Mouse (Mus musculus) forebrain, embryonic 16.5 days (tissue): ENCODE measurements around the gene Npsr1. TPM values are rescaled to one million over a fixed set of nuclear protein-coding genes. Genes with fewer than 3 reads are reported as not detected.

ENCODE experiments used
- ATAC-seq: fragments of 200-750 bp; cut with Nextera tagmentation; 2 replicates; pipeline ENCODE4 v1.8.0; 2017; ENCODE audit warnings: mild to moderate bottlenecking, moderate library complexity
- H3K27ac ChIP-seq: fragments of 300-500 bp; sonication (generic); 2 replicates; pipeline ENCODE4 v1.5.1; 2014; ENCODE audit warnings: low read length, control low read depth
- H3K27me3 ChIP-seq: fragments of 300-500 bp; sonication (generic); replicated peaks from 2 replicates; pipeline ENCODE4 v1.6.1; 2014; ENCODE audit warnings: low read length; ENCODE audit not compliant: control insufficient read depth, insufficient read depth
- H3K36me3 ChIP-seq: fragments of 300-500 bp; sonication (generic); 2 replicates; pipeline ENCODE4 v1.6.1; 2014; ENCODE audit not compliant: control insufficient read depth, insufficient read depth
- H3K4me1 ChIP-seq: fragments of 300-500 bp; sonication (generic); replicated peaks from 2 replicates; pipeline ENCODE4 v1.6.1; 2014; ENCODE audit warnings: low read length; ENCODE audit not compliant: control insufficient read depth, insufficient read depth
- H3K4me2 ChIP-seq: fragments of 300-500 bp; sonication (generic); 2 replicates; pipeline ENCODE4 v1.6.1; 2014; ENCODE audit warnings: mild to moderate bottlenecking, low read length, control low read depth
- H3K4me3 ChIP-seq: fragments of 300-500 bp; sonication (generic); replicated peaks from 2 replicates; pipeline ENCODE4 v1.5.1; 2014; ENCODE audit warnings: mild to moderate bottlenecking, low read length, control low read depth
- H3K9ac ChIP-seq: fragments of 300-500 bp; sonication (generic); replicated peaks from 2 replicates; pipeline ENCODE4 v1.6.1; 2014; ENCODE audit warnings: low read depth, low read length, control low read depth
- H3K9me3 ChIP-seq: fragments of 300-500 bp; sonication (generic); 2 replicates; pipeline ENCODE4 v1.6.1; 2016; ENCODE audit warnings: low read length; ENCODE audit not compliant: control insufficient read depth
- WGBS: fragments of 180-500 bp; shearing (Covaris S2); extraction: QIAGEN DNeasy Blood & Tissue Kit; methylation state at CpG from one replicate; pipeline ENCODE4 v1.1.7; 2014; 5-methylcytosine and 5-hydroxymethylcytosine counted together
- polyA plus RNA-seq: library from polyadenylated mRNA; unstranded; fragments of >200 nt; fragmentation: Nextera tagmentation; extraction: Ambion mirVana; gene quantifications from 2 replicates; pipeline ENCODE4 v1.2.1, GENCODE M21; 2015

The Npsr1 gene
- polyA plus RNA-seq, 1 experiment from 2014 or later: not detected

DNA sequence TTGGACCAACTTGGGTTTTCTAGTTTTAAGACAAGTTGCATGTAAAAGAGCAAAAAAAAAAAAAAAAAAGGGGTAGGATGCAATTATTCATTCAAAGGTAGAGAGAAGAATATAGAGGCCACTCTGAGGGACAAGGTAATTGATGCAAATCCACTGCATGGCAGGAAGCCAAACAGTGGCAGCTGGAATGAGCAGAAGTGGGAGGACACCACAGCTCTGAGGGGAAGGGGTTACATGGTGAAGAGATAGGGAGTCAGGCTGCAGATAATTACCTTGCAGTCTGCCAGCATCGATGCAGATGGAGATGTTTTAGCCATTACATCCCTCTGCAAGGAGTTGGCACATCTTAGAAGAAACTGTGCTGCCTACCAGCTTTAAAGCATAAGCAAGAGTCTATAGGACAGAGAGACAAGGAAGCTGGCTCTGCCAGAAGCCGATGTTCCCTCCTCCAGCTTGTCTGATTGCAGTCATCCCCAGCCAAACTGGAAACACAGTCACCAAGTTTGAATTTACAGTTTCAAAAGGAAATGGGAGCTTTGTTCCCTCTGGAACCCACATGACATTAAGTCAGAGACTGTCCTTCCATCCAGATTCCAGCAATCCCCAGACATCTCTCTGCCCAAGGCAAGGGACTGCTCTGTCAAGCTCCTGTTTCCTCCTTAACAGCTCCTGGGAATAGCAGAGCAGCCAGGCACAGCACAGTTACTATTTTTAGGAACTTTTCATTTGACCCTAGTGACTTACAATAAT lies 91.9 kb downstream of the Npsr1 start:
- Histone ChIP-seq H3K4me2 (no peak overlapping the region), H3K27ac (peak overlapping the region; percentile 76), H3K36me3 (no peaks in the 10 kb centered on the region), H3K9me3 (no peaks in the 10 kb centered on the region), H3K27me3 (no peaks in the 10 kb centered on the region), H3K4me3 (no peak overlapping the region), H3K9ac (no peak overlapping the region; the same call in 1 of the 2 replicates), H3K4me1 (peaks cover 14% of the 10 kb centered on the region)
- WGBS: 17% methylated on average over 2 of the region's 2 CpGs
- ATAC-seq: peak; percentile 67

GRCm38 (mm10) chr9:24190261-24190588 lies 92.4 kb downstream of the Npsr1 start:
- H3K4me3 ChIP-seq: no peak overlapping the region
- peaks cover 14% of the 10 kb centered on the region for H3K4me1 ChIP-seq
- no peaks in the 10 kb centered on the region for H3K27me3 ChIP-seq
- H3K4me2 ChIP-seq: no peak overlapping the region
- peak overlapping the region; percentile 76 for H3K27ac ChIP-seq
- H3K9me3 ChIP-seq: no peaks in the 10 kb centered on the region
- WGBS: 31% methylated on average over 1 of the region's 1 CpGs
- ATAC-seq: no peak
- no peaks in the 10 kb centered on the region for H3K36me3 ChIP-seq
- no peak overlapping the region for H3K9ac ChIP-seq

DNA sequence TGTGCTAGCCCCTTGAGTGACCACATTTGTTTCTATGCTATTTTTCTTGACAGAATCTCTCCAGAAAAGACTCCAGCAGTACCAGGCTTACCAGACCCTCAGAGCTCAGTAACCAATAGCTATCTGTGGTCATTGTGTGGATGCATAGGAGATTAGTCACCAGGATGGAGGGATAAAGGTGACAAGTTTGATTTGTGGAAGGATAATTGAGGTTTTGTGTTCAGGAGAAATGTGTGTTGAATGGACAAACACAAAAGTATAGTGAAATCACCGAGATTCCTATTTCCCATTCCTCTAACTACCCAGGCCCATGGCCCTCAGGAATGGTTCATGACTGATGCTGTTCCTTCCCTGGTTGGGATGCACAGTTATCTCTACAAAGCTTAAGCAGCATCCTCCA lies 100.5 kb downstream of the Npsr1 start:
- no peak for ATAC-seq
- WGBS: 28% methylated on average over 1 of the region's 1 CpGs
- no peak overlapping the region for H3K9ac ChIP-seq
- no peaks in the 10 kb centered on the region for H3K9me3 ChIP-seq
- no peak overlapping the region for H3K27ac ChIP-seq
- no peaks in the 10 kb centered on the region for H3K27me3 ChIP-seq
- H3K36me3 ChIP-seq: no peaks in the 10 kb centered on the region
- H3K4me3 ChIP-seq: no peak overlapping the region
- no peaks in the 10 kb centered on the region for H3K4me1 ChIP-seq
- no peak overlapping the region for H3K4me2 ChIP-seq

DNA sequence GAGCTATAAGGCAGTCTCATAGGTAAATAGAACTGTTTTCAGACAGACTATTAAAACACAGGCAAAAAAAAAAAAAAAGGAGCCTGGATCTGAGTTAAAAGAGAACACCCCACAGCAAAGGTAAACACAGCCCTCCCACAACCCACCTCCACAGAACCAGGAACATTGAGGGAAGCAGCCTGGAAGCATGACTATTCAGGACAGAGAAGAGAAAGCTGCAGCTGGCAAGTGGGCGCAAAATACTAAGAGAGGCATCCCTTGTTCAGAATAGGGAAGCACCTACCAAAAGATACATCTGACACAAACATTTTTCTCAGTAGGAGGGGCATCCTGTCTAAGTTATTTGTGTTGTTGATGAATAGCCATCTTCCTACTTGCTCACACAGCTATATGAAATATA lies 113.8 kb downstream of the Npsr1 start:
- no peaks in the 10 kb centered on the region for H3K4me1 ChIP-seq
- H3K9ac ChIP-seq: no peak overlapping the region
- 100% methylated on average over 1 of the region's 1 CpGs for WGBS
- H3K27ac ChIP-seq: no peak overlapping the region
- H3K27me3 ChIP-seq: no peaks in the 10 kb centered on the region
- no peak for ATAC-seq
- no peaks in the 10 kb centered on the region for H3K36me3 ChIP-seq
- H3K9me3 ChIP-seq: no peaks in the 10 kb centered on the region
- no peak overlapping the region for H3K4me3 ChIP-seq
- H3K4me2 ChIP-seq: no peak overlapping the region

DNA sequence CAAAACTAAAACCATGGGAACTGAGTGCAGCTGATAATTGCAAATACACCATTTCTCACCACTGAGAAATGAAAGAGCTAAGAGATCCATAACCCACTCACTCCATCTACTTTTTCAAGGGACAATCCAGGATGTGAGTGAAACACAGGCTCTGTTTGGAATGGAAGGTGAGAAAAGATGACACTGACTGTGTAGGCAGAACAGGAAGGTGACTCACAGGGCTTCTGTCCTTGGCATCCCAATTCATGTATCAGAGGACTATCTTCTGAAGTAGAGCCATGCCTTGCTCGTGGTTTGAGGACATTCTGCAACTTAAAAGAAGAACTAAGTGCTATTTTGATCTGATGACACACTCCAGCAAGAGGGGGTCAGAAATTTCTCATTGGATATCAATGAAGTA lies 119.9 kb downstream of the Npsr1 start:
- Histone ChIP-seq H3K36me3 (no peaks in the 10 kb centered on the region), H3K27me3 (no peaks in the 10 kb centered on the region), H3K9ac (no peak overlapping the region), H3K4me1 (no peaks in the 10 kb centered on the region), H3K4me3 (no peak overlapping the region), H3K4me2 (no peak overlapping the region), H3K9me3 (no peaks in the 10 kb centered on the region), H3K27ac (no peak overlapping the region)
- WGBS: 68% methylated on average over 1 of the region's 1 CpGs
- ATAC-seq: no peak

DNA sequence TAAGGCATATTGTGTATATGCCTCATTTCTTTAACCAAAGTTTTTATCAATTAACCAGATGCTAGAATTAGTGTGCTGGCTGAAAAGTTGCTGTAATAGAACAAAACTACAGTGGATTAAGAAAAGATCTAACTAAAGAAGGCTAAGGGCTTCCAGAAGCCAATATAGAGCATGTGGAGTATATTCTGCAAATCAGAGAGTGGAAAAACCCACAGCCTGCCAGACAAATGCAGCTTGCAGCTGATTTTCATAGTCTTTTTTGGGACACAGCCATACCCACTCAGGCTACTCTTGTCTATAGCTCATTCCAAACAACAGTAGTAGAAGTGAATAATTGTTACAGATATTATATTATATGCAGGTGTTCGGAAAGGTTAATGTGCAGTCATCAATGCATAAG lies 138.7 kb downstream of the Npsr1 start:
- no peak for ATAC-seq
- no peaks in the 10 kb centered on the region for H3K27me3 ChIP-seq
- H3K4me2 ChIP-seq: no peak overlapping the region
- no peaks in the 10 kb centered on the region for H3K4me1 ChIP-seq
- no peak overlapping the region for H3K27ac ChIP-seq
- H3K9ac ChIP-seq: no peak overlapping the region
- no peak overlapping the region for H3K4me3 ChIP-seq
- no peaks in the 10 kb centered on the region for H3K36me3 ChIP-seq
- WGBS: 92% methylated on average over 1 of the region's 1 CpGs
- no peaks in the 10 kb centered on the region for H3K9me3 ChIP-seq

GRCm38 (mm10) chr9:24247557-24247956 lies 149.8 kb downstream of the Npsr1 start:
- no peaks in the 10 kb centered on the region for H3K4me1 ChIP-seq
- H3K27me3 ChIP-seq: no peaks in the 10 kb centered on the region
- no peaks in the 10 kb centered on the region for H3K36me3 ChIP-seq
- H3K9me3 ChIP-seq: no peaks in the 10 kb centered on the region
- H3K27ac ChIP-seq: no peak overlapping the region
- H3K4me3 ChIP-seq: no peak overlapping the region
- ATAC-seq: no peak
- H3K9ac ChIP-seq: no peak overlapping the region
- H3K4me2 ChIP-seq: no peak overlapping the region

DNA sequence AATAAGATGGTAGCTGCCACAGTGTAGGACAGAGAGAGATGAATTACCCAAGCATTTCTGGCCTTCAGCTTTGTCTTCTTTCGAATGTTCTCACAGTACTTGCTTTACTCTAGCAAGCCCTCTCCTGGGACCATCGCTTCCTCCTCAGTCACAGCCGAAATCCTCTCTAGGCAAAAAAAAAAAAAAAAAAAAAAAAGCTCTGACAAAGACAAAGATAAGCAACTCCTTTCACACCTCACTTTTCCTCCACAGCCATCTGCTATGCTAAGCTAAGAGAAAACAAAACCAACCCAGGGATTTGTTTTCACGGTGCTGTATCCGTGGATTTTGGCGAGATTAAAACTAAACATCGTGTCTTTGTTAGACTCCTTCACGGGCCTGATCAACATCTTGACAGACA lies 156.4 kb downstream of the Npsr1 start:
- H3K4me3 ChIP-seq: no peak overlapping the region
- H3K36me3 ChIP-seq: no peaks in the 10 kb centered on the region
- 47% methylated on average over 8 of the region's 8 CpGs for WGBS
- 0 out of 2 replicates have a peak, but pooled peaks cover 2% of the 10 kb centered on the region for H3K4me1 ChIP-seq
- H3K27ac ChIP-seq: no peak overlapping the region
- no peaks in the 10 kb centered on the region for H3K9me3 ChIP-seq
- 0 out of 2 replicates have a peak, but pooled peaks have one; percentile 12 for ATAC-seq
- H3K27me3 ChIP-seq: no peaks in the 10 kb centered on the region
- H3K4me2 ChIP-seq: no peak overlapping the region
- H3K9ac ChIP-seq: no peak overlapping the region

DNA sequence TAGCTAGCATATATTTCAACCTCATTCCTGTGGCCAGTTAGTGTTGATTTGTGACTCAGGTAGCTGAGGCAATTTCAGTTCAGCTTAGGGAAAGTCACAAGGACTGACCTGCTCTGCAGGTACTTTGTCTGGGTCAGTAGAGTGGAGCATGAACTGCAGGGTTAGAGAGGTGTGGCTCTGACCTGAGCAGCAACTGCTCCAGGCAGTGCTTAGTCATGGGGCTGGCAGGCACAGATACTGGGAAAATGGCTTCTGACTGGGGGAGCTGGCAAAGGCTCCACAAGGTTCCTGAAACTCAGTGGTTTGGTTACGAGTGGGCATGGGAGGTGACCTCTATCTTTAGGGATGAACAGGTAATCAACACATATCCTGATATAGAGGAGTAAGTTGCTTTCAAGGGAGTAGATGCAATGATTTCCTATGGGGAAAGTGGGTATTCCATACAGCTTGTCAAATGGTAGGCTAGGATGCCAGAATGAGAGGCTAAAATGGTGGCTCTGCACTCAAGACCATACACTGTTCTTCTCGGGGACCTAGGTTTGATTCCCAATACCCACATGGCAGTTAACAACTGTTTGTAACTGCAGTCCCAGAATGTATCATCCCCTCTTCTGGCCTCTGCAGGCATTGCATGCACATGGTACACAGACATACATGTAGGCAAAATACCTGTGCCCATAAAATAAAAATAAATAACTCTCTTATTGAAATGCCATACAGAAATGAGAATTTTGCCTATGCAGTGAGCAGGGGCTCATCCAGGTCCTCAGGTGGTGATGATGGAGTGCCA lies 182.9 kb downstream of the Npsr1 start:
- Histone ChIP-seq H3K9ac (no peak overlapping the region), H3K4me2 (no peak overlapping the region), H3K4me3 (no peak overlapping the region), H3K9me3 (no peaks in the 10 kb centered on the region), H3K36me3 (no peaks in the 10 kb centered on the region), H3K4me1 (peaks cover 14% of the 10 kb centered on the region), H3K27ac (no peak overlapping the region), H3K27me3 (no peaks in the 10 kb centered on the region)
- 97% methylated on average over 2 of the region's 2 CpGs for WGBS
- ATAC-seq: no peak
